Mouse (Mus musculus): ENCODE measurements around the gene Fkbp14. TPM values are rescaled to one million over a fixed set of nuclear protein-coding genes. Genes with fewer than 3 reads are reported as not detected.

Fkbp14 gene
- polyA plus RNA-seq, 3 experiments from 2014 or later = not detected

DNA sequence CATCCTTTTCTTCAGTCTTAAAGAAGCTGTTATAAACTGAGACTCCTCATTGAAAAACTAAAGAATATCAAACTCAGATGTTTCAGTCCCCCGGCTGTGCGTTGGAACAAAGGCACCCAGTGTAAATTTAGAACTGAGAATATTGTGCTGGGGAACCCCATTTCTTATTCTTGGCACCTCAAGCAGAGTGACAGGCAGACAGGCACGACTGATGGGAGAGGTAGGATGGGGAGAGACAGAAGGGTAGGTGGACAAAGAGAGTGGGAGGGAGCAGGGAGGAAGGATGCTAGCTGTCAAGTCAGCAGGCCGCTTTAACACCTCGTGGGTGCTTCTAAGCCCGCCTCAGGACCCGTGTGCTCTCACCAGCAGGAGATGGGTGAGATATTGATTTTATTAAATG, 54.3 kb downstream of the Fkbp14 start:
- no peak for ATAC-seq

DNA sequence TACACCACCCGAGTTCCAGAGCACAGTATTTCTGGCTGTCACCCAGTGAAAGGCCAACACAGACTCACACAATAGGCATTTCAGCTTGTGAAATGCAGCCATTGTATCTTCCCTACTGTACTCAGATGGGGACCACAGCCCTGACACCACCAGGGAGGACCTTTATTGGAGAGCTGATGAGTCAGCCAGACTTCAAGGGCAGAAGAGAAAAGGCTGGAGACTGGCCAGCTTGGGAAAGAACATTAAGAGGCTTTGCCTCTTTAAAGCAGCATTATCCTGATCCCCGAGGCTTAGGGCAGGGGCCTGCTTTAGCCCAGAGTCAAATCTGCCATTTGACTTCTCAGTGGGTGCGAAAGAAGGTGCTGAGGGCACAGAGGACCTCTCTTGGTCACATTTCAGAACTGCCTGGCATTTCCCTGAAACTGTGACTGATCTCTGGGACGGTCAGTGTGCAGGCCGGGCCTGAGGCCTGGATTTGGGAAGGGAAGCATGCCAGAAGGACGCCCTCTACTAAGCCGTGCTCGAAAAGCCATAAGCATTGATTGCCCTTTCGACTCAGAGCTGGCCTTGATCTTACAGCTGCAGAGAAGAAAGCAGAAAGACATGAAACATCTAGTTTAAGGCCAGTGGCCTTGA, 56.7 kb downstream of the Fkbp14 start:
- ATAC-seq = no peak

GRCm38 (mm10) chr6:54539396-54539795, 57.7 kb downstream of the Fkbp14 start:
- ATAC-seq = no peak

DNA sequence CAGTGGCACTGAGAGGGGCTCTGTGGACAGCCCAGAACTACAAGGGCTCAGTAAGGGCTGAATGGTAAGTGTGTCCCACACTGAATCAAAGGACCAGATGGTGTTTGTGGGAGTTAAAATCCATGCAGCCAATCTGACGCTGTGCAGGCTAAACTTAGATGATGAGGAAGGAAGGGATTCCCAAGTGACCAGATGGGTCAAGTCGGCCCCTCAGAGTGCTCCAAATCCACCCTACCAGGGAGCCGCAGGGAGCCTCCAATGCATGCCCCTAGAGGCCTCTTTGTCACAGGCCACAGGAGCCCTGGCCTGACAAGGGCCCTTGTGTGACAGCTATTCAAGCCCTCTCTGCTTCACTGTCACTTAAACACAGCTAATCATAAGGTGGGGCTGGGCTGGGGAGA, 58.3 kb downstream of the Fkbp14 start:
- ATAC-seq = no peak

DNA sequence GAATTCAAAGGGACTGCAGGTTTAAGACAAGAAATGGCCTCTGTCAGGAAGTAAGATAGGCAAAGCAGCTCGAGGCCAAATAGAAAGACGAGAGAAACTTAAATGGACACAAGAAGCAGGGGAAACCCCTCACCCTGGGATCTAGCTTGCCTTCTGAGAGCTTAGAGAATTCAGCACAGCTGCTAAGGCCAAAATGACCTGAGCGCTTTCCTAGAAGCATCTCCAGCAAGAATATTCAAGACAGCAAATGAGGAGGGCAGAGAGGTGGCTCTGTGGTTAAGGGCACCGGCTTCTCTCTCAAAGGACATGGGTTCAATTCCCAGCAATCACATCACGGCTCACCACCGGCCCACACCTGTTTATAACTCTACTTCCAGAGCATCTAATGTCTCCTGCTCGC, 60.1 kb downstream of the Fkbp14 start:
- ATAC-seq = no peak

DNA sequence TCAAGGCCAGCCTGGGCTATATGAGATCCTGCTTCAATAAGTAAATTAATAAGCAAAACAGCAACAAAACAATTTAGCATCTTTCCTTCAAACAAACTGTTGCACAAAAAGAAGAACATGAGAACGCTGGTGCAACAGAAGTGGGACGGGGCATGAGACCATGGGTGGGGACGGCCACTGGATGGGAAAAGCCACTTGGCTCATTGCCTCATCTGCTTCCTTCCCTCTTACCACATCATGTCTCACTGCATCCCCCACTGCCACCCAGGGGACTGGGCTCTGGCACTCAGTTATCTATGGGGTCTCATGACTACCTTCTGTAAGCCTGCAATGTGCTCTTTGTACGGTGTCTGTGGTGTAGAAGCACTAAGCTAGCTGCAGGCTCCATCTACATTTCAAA, 61.6 kb downstream of the Fkbp14 start:
- no peak for ATAC-seq

DNA sequence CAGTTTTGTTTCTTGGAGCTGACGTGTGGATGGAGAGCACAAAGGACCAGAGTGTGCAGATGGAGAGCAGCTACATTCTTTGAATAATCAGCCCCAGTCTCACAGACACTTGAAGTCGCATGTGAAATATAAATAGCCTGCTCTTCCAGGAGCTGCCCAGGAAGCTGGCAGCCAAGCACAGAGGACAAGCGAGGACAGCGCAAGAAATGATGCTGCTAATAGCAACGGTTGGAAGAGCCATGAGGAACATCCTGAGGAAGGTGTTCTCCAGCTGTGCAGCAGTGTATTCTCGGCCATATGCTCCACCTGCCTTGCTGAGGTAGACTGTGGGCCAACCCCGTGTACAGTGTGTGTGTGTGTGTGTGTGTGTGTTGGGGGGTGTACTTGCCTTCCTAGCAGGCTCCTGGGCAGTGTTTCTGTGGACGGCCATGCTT, 66.0 kb downstream of the Fkbp14 start:
- no peak for ATAC-seq

DNA sequence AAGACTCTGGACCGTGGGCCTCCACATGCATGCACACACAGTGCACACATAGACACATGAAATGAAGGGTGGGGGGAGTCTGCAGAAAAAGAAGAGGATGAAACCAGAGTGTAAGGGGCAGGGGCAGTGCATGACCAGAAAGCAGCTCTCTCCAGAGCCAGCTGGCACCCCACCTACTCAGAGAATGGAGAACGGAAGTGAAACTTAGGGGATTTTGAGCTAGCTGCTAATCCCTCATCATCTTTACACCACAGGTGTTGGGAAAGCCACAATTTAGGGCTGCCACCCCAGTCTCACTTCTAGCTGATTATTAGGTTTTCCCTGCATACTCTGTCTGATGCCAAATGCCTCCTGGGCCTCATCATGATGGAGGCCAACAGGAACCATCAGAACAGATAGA, 66.9 kb downstream of the Fkbp14 start:
- ATAC-seq = no peak

GRCm38 (mm10) chr6:54528666-54529065, 68.4 kb downstream of the Fkbp14 start:
- ATAC-seq = no peak

Other genes starting within 250 kb of the Fkbp14 start
- under 1 TPM in 1 of 3 experiments, not detected in 2; 0.19 TPM for gene Wipf3, start 167.7 kb downstream of the Fkbp14 start, polyA plus RNA-seq (2017; shearing (Covaris generic))
- gene Scrn1, start 30.8 kb downstream of the Fkbp14 start, polyA plus RNA-seq (2017; shearing (Covaris generic)) = under 1 TPM in 1 of 3 experiments, not detected in 2; 0.13 TPM
- gene Plekha8, start 2.2 kb downstream of the Fkbp14 start, polyA plus RNA-seq (2017; shearing (Covaris generic)) = 1 to 10 TPM; 1.3 to 1.6 (median 1.5) TPM
- 10 to 100 TPM; 12.1 to 20.4 (median 17.0) TPM for gene Mturn, start 84.3 kb upstream of the Fkbp14 start, polyA plus RNA-seq (2017; shearing (Covaris generic))
- gene Znrf2, start 219.6 kb upstream of the Fkbp14 start, polyA plus RNA-seq (2017; shearing (Covaris generic)) = 10 to 100 TPM; 22.3 to 28.7 (median 23.7) TPM

Data from inflammation-experienced regulatory T-cells, adult 6 months (primary cell).